Mouse (Mus musculus) kidney, adult 8-10 months (tissue): ENCODE results near the gene Nfkb2.

Experiments
- DNase-seq, 2 experiments: peaks; one replicate each; pipeline ENCODE4 v3.0.0; 2022

The Nfkb2 gene

DNA sequence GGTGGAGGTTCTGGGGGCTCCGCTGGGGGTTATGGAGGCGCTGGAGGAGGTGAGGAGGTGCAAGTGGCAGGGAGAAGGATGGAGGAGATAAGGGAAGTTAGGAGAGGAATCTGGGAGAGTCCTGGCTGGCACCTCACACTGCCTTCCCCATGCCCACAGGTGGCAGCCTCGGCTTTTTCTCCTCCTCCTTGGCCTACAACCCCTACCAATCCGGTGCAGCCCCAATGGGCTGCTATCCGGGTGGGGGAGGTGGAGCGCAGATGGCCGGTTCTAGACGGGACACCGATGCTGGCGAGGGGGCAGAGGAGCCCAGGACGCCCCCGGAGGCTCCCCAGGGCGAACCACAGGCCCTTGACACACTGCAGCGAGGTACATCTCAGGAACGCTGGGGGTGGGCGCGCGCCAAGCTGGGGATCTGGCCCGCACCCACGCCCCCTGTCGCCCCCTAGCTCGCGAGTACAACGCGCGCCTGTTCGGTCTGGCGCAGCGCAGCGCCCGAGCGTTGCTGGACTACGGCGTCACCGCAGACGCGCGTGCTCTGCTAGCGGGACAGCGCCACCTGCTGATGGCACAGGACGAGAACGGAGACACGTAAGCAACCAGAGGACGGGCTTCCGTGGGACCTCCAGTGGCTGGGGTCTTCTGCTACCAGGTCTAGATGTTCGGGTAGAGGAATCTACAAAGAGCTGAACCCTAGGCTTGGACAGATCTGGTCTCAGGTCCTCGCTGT, 4.8 kb downstream of the Nfkb2 start:
- DNase-seq = peak; percentile 64 to 81

GRCm38 (mm10) chr19:46309651-46310305, 5.7 kb downstream of the Nfkb2 start:
- no peak for DNase-seq

DNA sequence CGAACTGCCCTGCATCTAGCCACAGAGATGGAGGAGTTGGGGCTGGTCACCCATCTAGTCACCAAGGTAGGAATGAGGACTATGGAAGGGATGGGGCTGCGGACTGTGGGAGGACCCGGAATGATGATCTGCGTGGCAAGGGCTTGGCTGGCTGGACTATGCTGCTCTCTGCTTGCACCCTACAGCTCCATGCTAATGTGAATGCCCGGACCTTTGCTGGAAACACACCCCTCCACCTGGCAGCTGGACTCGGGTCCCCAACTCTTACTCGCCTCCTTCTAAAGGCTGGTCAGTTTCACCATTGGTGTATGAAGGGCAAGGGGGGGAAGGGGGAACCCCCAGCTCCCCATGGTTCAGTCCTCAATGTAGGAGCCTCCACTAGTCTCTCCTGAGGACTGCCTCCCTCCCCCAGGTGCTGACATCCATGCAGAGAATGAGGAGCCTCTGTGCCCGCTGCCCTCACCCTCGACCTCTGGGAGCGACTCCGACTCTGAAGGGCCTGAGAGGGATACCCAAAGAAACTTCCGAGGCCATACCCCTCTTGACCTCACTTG, 6.3 kb downstream of the Nfkb2 start:
- no peak for DNase-seq

- DNase-seq = no peak
Observed at GRCm38 (mm10) chr19:46311341-46311740, 7.2 kb downstream of the Nfkb2 start.

DNA sequence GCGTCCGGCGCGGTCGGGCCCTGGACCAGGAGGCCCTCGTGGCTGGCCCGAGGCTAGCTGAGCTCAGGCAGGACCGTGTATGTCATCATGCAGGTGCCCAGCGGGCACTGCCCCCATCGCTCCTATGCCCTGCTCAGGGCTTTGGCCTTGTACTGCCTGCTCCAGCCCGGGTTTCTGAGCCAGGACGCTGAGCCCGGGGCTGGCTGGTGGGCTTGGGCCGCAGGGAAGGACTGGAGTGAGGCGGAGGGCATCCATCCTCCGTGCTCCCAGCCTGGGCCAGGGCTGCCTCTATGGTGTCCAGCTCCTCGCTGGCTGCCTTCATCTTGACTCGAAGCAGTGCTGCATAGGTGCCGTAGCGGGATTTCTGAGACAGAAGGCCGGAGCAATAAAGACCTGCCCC, 8.4 kb downstream of the Nfkb2 start:
- no peak for DNase-seq

DNA sequence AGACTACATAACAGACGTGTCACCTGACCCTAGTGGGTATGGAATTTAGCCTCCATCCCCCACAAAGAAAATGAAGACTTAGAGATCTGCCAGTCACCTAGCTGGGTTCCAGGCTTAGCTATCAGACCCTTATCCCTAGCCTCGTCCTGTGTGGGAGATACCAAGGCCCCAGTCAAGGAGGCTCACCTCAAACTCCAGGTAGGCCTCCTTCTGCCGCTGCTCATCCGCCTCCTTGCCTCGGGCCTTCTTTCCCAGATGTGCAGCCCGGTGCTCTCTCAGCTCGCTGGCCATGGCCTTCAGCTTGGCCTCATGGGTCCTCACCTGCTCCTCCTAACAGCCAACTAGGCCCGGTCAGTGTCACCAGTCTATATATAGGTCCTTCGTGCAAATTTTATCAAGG, 9.0 kb downstream of the Nfkb2 start:
- DNase-seq = no peak

DNA sequence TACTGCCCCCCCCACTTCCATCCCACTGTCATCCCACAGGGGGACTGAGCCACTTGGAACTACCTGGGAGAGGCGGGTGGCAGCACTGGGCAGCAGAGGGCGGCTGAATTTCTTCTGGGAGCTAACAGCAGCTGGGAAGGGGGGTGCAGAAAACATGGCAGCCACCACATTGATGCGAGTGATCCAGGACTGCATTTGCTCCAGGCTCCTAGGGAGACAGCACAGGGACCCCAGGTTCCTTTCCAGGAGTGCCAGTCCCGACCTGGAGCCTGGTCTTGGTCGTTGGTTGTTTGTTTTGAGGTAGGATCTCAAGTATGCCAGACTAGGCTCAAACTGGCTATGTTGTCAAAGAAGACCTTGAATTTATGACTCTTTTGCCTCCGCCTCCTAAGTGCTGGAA, 9.5 kb downstream of the Nfkb2 start:
- DNase-seq = no peak

- peak in 1 of 2 experiments; percentile 40 for DNase-seq
Observed at GRCm38 (mm10) chr19:46314151-46314601, 10.1 kb downstream of the Nfkb2 start.

DNA sequence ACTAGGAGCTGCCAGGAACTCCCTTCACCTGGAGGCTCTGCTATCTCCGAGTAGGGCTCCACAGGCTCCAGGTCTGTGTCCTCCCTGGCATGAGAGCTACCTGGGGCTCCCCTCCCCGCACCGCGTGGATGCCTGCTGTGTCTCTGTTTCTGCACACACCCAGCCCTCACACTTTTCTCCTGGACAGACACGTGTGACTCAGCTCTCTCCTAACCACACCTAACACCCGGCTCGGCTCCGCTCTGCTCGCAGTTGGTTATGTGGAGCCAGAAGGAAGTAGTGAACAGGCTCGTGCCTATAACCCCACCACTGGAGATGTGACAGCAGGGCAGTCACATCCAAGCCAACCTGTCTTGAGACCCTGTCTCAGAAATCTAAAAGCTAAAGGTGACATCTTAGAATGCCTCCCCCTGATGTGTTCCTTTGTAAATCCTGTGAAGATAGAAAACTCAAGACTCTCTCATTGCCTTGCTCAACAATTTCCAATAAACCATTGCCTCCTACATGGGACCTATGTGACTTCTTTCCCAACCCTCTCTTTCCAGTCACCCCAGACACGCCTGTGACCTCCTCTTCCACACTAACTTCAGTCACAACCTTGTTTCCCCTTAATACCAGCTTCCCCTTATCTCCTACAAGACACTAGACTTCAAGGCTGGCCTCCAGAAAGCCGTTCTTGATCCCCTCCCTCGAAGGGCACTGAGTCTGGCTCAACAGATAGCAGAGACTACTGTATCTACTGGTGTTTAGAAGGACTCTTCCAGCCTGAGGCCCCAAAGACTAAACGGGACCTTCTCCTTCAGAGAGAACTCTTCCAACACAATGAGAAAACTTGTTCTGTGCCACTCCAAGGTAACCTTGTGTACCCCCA, 11.0 kb downstream of the Nfkb2 start:
- no peak for DNase-seq

- DNase-seq = no peak
Observed at GRCm38 (mm10) chr19:46315752-46316610, 11.9 kb downstream of the Nfkb2 start.

GRCm38 (mm10) chr19:46316846-46317545, 12.9 kb downstream of the Nfkb2 start:
- DNase-seq = no peak

DNA sequence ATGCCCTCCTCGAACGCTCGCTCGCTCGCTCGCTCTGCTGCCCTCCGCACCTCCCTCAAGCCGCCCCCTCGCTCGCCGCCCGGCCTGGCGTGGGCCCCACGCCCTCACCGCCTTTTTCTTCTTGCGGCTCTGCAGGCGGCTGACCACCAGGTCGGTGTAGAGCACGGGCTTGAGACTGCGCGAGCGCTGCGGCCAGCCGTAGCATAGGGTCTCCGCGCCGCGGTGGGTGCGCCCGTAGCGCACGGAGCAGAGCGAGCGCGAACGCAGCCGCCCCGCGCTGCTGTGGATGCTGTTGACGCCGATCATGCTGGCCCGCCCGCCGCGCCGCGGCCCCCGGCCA, 13.4 kb downstream of the Nfkb2 start:
- DNase-seq = no peak

- no peak for DNase-seq
Observed at GRCm38 (mm10) chr19:46318031-46318471, 13.9 kb downstream of the Nfkb2 start.

- DNase-seq = peak in 1 of 2 experiments; percentile 41
Observed at GRCm38 (mm10) chr19:46318586-46319378, 14.7 kb downstream of the Nfkb2 start.

- no peak for DNase-seq
Observed at GRCm38 (mm10) chr19:46320076-46320785, 16.1 kb downstream of the Nfkb2 start.

DNA sequence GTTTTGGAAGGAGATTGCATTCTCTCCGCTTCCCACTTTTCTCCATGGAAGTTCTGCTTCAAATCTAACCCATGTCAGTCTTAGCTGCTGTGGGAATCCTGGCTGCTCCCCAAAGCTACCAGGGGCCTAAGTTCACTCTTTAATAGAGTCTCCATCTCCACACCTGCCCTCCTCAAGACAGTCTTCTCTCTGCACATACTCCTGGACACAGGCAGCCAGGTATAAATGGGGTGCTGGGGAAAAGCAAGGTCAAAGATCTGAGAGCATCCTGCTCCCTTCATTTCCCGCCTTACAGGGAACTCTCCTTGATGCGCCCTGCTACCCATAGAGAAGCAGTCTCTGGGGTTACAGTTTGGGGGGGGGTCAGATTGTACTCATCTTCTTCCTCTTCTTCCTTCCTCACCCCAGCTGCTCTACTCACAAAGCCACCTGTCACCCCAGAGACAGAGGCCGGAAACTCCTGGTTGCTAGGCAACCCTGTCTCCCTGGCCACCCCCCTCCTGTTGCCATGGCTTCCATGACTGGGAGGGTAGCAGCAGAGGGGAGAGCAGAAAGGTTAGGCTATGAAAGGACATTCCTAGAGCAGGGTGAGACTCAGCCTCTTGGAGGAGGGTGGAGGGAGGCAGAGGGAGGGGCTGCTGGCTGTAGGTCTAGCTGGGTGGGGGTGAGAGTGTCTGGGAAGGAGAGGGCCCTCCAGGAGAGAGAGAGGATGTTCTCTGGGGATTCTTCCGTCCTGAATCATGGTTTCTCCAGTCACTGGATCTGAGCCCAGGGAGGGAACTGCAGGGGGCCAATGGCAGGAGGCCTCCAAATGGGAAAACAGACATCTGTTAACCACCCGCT, 17.2 kb downstream of the Nfkb2 start:
- DNase-seq = no peak

- DNase-seq = no peak
Observed at GRCm38 (mm10) chr19:46322144-46322995, 18.2 kb downstream of the Nfkb2 start.

GRCm38 (mm10) chr19:46322996-46323572, 19.0 kb downstream of the Nfkb2 start:
- no peak for DNase-seq
